Mouse (Mus musculus) heart, postnatal 14 days (tissue): Measurements from ENCODE around the gene Gm21976. TPM values are rescaled to one million over a fixed set of nuclear protein-coding genes. Genes with fewer than 3 reads are reported as not detected.

ENCODE experiments used
- DNase-seq, 2 experiments: peaks; one replicate each; pipeline ENCODE4 v3.0.0; 2021 to 2022
- intact Hi-C: fragments of 180-260 bp; cut with DNase I; formaldehyde crosslinking; loops from one replicate; pipeline ENCODE4 v1.15.1; 2025
- long read RNA-seq, 2 experiments: library from polyadenylated mRNA; stranded (forward); transcript quantifications; one replicate each; pipeline ENCODE4 v2.0.0; 2021
- total RNA-seq, 2 experiments: library from RNA; stranded (reverse); gene quantifications; 2 replicates each; pipeline ENCODE4 v1.2.3; 2021

The Gm21976 gene
- total RNA-seq: not detected
- long read RNA-seq, experiment 1: 0 reads
- long read RNA-seq, experiment 2: 0 reads

- intact Hi-C loops: no loop called here
- no peak for DNase-seq
Measured at GRCm38 (mm10) chr13:98279686-98280085, at the start of gene Gm21976. Gene Gm21976, plus strand, starts transcription at chr13:98279887.

- DNase-seq: no peak
- intact Hi-C loops: no loop called here
Measured at GRCm38 (mm10) chr13:98230511-98230910, 49.2 kb upstream of the Gm21976 start.

DNA sequence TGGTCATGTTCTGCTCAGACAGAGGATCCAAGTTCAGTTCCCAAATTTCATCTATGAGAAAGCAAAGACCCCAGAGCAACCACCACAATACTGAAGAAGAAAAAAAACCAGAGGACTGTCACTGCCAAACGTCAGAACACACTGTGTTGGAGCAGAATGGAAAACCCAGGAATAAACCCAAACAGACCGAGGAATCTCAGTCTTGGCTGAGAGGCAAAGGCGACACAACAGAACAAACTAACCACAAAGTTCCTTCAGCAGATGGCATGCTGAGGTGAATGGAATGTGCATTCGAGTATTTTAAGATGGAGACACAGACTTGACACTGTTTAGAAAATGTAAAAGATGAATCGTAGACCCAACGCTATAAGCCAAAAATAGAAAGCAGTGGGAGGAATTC lies 44.2 kb upstream of the Gm21976 start:
- intact Hi-C loops: no loop called here
- DNase-seq: no peak

DNA sequence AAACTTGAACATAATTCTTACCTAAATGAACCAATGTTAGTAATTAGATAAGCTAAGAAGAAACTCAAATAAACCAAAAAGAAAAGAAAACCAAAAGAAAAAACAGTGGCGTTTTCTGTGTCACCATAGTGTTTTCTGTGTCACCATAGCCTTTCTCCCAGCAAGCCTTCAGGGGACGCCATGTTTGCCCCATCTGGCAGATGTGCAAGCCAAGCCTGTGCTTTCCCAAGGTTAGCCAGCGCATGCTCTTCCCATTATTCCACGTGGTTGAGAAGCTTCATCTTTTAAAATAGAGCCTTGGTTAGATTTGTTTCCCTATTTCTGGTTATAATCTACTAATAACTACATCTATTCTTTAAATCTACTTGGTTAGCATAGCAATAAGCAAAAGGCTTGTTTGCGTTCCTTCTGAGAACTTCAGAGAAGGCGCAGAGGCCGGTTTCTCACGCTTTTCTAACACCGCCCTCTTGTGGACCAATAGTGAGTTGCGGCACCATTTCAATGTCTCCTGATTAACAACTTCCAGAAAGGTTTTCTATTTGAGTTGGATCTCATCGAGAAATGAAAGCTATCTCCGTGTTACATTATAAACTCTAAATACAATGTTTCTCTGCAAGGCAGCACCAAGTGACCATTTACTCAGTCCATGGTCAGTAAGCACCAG lies 39.6 kb upstream of the Gm21976 start:
- intact Hi-C loops: loop anchor here (2.0 to 10.0 kb wide), 2 partner anchors 209 to 1005 kb away; no protein-coding TSS in a partner anchor

DNA sequence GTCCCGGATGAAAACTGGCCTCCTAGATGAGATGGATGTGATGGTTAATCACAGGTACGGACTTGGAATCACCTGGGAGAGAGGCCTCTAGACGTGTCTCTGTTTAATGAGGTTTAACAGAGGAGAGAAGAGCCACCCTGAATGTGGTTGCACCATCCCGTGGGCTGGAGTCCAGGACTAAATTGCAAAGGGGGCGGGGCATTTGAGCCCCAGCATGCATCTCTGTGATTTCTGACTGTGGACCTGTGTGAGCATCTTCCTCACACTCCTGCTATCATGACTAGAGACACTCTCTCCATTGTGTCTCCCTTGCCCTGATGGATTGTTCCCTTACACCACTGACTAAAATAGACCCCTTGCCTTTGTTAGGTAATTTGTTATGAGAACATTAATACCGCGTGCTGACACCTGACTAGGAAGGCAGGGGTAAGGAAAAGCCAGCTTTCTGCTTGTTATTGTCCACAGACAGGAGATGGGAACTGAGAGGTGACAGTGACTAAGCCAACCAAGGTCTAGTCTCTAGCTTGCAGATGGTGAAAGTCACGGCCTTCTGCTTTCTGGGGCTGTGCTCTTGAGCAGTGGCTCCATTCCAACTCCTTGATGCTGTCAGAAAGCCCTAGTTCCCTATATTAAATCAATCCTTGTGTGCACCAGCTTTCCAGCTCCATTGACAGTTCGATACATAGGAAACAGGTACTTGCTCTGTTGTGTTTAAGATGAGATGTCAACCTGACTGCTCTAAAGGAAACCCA lies 38.0 kb upstream of the Gm21976 start:
- DNase-seq: no peak
- intact Hi-C loops: loop anchor here (2.0 to 10.0 kb wide), 2 partner anchors 211 to 1007 kb away; no protein-coding TSS in a partner anchor

More for the DNA sequence above, 39.6 kb upstream of the Gm21976 start:
- DNase-seq: peak; percentile 64 to 82

DNA sequence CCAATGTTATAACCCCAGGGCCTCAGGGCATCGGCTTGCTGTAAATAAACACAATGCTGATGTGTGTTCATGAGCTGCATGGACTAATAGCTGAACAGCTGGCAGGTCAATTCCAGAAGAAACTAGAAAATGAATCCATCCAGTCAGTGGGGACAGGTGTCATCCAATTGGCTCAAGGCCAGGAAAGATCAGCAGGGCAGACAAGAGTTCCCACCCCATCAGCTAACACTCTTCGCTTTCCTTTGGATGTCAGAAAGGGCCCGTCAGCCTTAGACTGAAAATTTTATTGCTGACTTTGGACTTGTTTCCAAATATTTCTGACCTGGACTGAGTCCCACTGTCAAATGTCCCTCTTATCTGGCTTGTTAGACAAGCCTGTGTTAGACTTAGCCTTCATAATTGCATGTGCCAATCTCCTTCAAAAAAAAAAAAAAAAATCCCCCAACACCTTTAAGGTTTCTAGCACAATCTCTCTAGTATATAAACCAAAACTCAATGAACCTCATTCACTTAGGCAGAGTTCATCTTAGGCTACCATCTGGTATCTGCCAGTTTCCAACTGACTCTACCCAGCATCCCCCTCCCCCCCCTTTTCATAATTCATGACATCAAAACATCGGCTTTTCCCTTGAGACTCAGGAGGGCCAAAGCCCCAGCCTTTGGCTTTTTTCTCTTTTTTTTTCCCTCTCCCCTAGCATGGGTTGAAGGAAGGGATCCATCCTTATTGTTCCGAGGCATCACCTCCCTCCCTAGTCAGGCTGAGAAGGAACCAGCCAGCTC lies 34.9 kb upstream of the Gm21976 start:
- intact Hi-C loops: loop anchor here (10.0 kb wide), 1 partner anchor 1010 kb away; no protein-coding TSS in a partner anchor
- peak in 1 of 2 experiments; percentile 13 for DNase-seq

DNA sequence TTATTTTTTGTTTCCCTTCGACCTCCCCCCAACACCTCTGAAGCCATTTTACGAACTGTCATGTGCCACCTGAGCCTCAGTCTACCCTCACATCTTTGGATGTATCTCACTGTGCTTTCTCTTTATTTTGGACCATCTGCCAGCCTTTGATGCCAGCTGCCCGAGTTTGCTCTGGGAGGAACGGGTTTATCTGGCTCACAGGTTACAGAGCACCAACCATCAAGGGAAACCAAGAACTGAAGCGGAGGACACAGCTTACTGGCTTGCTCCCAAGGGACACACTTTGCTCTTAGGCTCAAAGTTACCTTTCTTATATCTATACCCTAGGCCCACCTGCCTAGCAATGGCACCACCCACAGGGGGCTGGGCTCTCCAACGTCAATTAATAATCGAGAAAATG lies 34.3 kb upstream of the Gm21976 start:
- intact Hi-C loops: loop anchor here (10.0 kb wide), 1 partner anchor 1011 kb away; no protein-coding TSS in a partner anchor
- no peak for DNase-seq

DNA sequence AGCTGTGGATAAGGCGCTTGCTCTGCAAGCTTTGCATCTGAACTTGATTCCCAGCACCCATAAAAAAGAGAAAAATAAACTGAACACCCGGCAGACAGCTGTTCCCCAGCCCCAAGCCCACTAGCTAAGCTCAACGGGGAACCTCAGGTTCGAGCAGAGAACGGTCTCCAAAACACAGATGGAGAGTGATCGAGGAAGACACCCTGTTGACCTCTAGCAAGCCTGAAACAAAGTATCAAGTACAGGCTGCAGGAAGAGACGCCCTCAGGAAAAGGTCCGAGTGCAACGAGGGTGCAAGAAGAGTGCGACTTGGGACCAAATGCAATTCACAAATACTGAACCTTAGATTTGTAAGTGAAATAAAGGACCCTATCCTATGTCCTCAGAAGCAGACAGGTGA lies 30.1 kb upstream of the Gm21976 start:
- no peak for DNase-seq
- intact Hi-C loops: loop anchor here (10.0 kb wide), 1 partner anchor 1015 kb away; no protein-coding TSS in a partner anchor

DNA sequence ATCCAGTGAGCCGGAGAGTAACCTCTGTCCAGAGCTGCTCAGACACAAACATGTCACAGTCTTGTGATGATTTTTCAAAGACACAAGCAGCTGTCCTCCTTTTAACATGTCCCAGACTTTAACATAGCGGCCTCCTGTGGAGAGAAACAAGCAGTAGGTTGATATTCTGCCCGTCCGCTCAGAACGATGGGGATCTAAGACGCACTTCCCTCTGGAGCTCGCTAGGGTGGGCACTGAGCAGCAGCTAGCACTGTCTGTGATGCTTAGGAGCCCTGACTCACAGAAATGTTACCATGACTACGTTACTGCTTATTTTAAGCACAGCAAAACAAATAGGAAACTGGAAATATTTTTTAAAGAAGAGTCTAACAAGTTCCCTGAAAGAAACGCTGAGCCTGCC lies 24.8 kb upstream of the Gm21976 start:
- intact Hi-C loops: no loop called here
- no peak for DNase-seq

DNA sequence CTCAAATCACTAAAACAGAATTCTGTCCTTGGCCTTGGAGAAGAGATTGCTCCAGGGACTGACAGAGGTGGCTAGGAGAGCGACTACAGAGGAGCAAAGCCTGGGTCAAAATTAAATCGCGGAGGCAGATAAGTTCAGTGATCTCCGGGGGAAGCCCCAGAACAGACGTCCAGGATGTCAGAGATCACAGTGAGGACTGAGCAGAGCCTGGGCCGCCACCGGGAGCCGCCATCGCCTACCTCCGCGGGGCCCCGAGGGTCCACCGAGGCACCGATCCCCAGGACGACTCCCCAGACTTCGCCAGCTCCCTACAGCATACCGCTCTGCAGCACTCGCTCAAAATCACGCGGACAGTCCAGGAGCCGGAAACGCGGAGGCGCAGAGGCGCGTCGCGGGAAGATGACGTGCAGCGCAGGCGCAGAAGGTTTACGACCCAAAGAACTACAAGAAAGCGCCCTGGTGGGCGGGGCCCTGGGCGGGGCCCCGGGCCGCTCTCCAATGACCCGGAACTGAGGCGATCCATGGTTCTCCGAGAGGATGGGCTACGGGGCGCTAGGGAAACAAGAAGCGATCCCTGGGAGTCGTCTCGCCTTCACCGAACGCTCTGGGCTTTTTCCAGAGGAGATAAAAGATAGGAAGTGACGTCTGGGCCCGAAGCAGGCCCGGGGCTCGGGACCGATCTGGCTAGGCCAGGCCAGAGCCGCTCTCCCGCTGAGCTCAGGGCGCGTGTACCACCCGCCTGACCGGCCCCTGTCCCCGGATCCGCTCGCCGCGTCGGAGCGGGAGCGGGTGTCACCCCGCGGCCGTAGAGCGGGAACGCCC lies 16.8 kb upstream of the Gm21976 start, which contains the start of the genes Utp15 and Ankra2:
Gene Utp15, minus strand, starts transcription at position 406 of the 822 bp plus-strand sequence.
Gene Ankra2, plus strand, starts transcription at position 439 of the 822 bp plus-strand sequence.
- peak; percentile 99 for DNase-seq
- intact Hi-C loops: loop anchor here (5.0 kb wide), 1 partner anchor 39 kb away; no protein-coding TSS in a partner anchor

- intact Hi-C loops: loop anchor here (5.0 kb wide), 1 partner anchor 39 kb away; no protein-coding TSS in a partner anchor
- no peak for DNase-seq
Measured at GRCm38 (mm10) chr13:98263458-98263987, 16.2 kb upstream of the Gm21976 start.

DNA sequence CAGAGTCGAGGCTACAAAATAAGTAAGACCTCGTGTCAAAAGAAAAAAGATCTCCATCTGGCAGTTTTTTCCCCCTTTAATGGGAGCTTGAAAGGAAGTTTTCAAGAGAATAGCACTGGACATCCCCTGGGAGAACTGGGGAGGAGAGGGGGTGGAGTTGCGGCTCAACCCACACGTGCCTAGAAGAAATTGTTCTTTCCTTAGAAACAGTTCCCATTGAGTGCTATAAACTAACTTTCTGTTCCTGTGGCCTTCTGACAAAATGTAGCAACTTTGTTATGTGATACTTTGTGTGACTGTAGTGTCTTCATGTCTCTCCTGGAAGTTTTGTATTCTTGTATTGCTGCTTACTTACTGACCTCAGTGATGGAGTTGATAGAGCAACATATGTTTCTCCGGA lies 15.6 kb upstream of the Gm21976 start:
- DNase-seq: no peak
- intact Hi-C loops: loop anchor here (5.0 kb wide), 1 partner anchor 38 kb away; no protein-coding TSS in a partner anchor

DNA sequence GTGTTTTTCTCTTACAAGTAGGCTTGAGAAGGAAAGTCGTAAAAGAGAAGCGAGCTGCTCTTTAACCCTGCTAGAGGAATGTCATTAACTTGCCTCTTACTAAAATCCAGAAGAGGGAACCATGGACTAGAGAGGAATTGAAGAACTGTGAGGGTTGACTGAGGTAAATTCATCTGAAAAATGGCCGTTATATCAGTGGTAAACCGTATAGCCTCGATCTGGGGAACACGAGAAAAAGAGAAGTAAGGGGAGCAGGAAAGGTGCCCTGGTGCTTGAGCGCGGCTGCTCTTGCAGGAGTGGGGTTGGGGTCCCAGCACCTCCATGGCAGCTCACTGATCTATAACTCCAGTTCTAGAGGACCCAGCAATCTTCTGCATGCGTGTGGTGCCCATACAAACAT lies 5.7 kb upstream of the Gm21976 start:
- intact Hi-C loops: no loop called here
- no peak for DNase-seq

DNA sequence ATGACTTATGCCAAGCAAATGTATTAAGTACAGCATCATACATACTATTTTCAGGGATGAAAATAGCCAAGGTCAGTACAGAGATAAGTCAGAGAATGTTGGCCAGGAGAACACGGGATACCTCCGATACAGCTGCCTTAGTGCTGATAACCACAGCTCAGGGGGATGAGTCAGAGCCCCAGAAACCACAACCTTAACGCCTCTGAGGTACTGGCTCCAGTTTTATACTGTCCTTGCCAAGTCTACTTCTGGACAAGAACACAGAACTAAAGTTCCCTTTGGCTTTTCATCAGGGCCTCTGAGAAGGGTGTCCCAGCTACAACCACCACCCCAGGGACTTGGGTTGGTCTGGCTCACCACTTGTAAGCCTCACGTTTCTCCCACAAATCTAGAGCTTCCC lies 4.0 kb upstream of the Gm21976 start:
- peak; percentile 9 to 25 for DNase-seq

GRCm38 (mm10) chr13:98276253-98276652 lies 3.4 kb upstream of the Gm21976 start:
- intact Hi-C loops: no loop called here
- DNase-seq: no peak

More for the DNA sequence above, 4.0 kb upstream of the Gm21976 start:
- intact Hi-C loops: no loop called here

GRCm38 (mm10) chr13:98277501-98277900 lies 2.2 kb upstream of the Gm21976 start:
- DNase-seq: no peak
- intact Hi-C loops: no loop called here

GRCm38 (mm10) chr13:98280990-98281650 lies 1.4 kb downstream of the Gm21976 start:
- intact Hi-C loops: no loop called here
- DNase-seq: no peak

GRCm38 (mm10) chr13:98290719-98291118 lies 11.0 kb downstream of the Gm21976 start:
- DNase-seq: no peak
- intact Hi-C loops: no loop called here

GRCm38 (mm10) chr13:98291712-98292111 lies 12.0 kb downstream of the Gm21976 start:
- intact Hi-C loops: no loop called here

More at GRCm38 (mm10) chr13:98291712-98292111, 12.0 kb downstream of the Gm21976 start:
- DNase-seq: no peak
